Mouse (Mus musculus) central nervous system, embryonic 11.5 days (tissue): ENCODE measurements around the gene Olfr670. TPM values are rescaled to one million over a fixed set of nuclear protein-coding genes. Genes with fewer than 3 reads are reported as not detected.

Source experiments
- polyA plus RNA-seq: library from polyadenylated mRNA; depleted of rRNA; stranded (reverse); fragments of >200 nt; gene quantifications from 2 replicates; pipeline ENCODE4 v1.2.3, GENCODE M21; 2012; rRNA removed

The Olfr670 gene
- not detected in 2 replicates for polyA plus RNA-seq

GRCm38 (mm10) chr7:104962520-104962919 is at the start of gene Olfr670:
Olfr670 (minus strand) TSS chr7:104962620.

GRCm38 (mm10) chr7:105001929-105002328 is 39.5 kb upstream of the Olfr670 start, which contains the start of gene Olfr672:
Olfr672 (minus strand) TSS chr7:105002029.

GRCm38 (mm10) chr7:104979026-104979425 is 16.6 kb upstream of the Olfr670 start, which contains the start of gene Olfr671:
Olfr671 (minus strand) TSS chr7:104979126.

GRCm38 (mm10) chr7:104933940-104934339 is 28.5 kb downstream of the Olfr670 start, which contains the start of gene Olfr669:
Olfr669 (plus strand) TSS chr7:104934240.

GRCm38 (mm10) chr7:104927957-104928356 is 34.5 kb downstream of the Olfr670 start, which contains the start of gene Olfr668:
Olfr668 (minus strand) TSS chr7:104928057.

GRCm38 (mm10) chr7:104921382-104921781 is 41.0 kb downstream of the Olfr670 start, which contains the start of gene Olfr667:
Olfr667 (minus strand) TSS chr7:104921482.

Other genes starting within 250 kb of the Olfr670 start
- gene Usp17le, start 185.2 kb downstream of the Olfr670 start, polyA plus RNA-seq = not detected in 2 replicates
- not detected in 2 replicates for gene Usp17lb, start 120.0 kb downstream of the Olfr670 start, polyA plus RNA-seq
- gene Usp17la, start 105.6 kb downstream of the Olfr670 start, polyA plus RNA-seq = not detected in 2 replicates
- gene Olfr665, start 84.6 kb downstream of the Olfr670 start, polyA plus RNA-seq = not detected in 2 replicates
- not detected in 2 replicates for gene Olfr666, start 66.7 kb downstream of the Olfr670 start, polyA plus RNA-seq
- not detected in 2 replicates for gene Olfr667, start 41.1 kb downstream of the Olfr670 start, polyA plus RNA-seq
- gene Olfr668, start 34.6 kb downstream of the Olfr670 start, polyA plus RNA-seq = not detected in 2 replicates
- gene Olfr669, start 28.4 kb downstream of the Olfr670 start, polyA plus RNA-seq = not detected in 2 replicates
- gene Olfr671, start 16.5 kb upstream of the Olfr670 start, polyA plus RNA-seq = not detected in 2 replicates
- not detected in 2 replicates for gene Olfr672, start 39.4 kb upstream of the Olfr670 start, polyA plus RNA-seq
- gene Olfr675, start 65.8 kb upstream of the Olfr670 start, polyA plus RNA-seq = not detected in 2 replicates
- not detected in 2 replicates for gene Olfr676, start 70.1 kb upstream of the Olfr670 start, polyA plus RNA-seq
- gene Olfr677, start 88.8 kb upstream of the Olfr670 start, polyA plus RNA-seq = not detected in 2 replicates
- not detected in 2 replicates for gene Olfr678, start 101.9 kb upstream of the Olfr670 start, polyA plus RNA-seq
- not detected in 2 replicates for gene Olfr679, start 118.6 kb upstream of the Olfr670 start, polyA plus RNA-seq
- not detected in 2 replicates for gene Olfr680-ps1, start 130.2 kb upstream of the Olfr670 start, polyA plus RNA-seq
- not detected in 2 replicates for gene Olfr681, start 154.2 kb upstream of the Olfr670 start, polyA plus RNA-seq
- gene Olfr683, start 184.4 kb upstream of the Olfr670 start, polyA plus RNA-seq = not detected in 2 replicates
- not detected in 2 replicates for gene Olfr684, start 201.0 kb upstream of the Olfr670 start, polyA plus RNA-seq
- not detected in 2 replicates for gene Olfr685, start 223.4 kb upstream of the Olfr670 start, polyA plus RNA-seq
- gene Olfr686, start 244.9 kb upstream of the Olfr670 start, polyA plus RNA-seq = not detected in 2 replicates